Mouse (Mus musculus) neural tube, embryonic 11.5 days (tissue): ENCODE data around the gene Mga. TPM values are rescaled to one million over a fixed set of nuclear protein-coding genes. Genes with fewer than 3 reads are reported as not detected.

Source experiments
- ATAC-seq: fragments of 200-750 bp; cut with Nextera tagmentation; 2 replicates; pipeline ENCODE4 v1.8.0; 2017; ENCODE audit warnings: moderate number of reproducible peaks, mild to moderate bottlenecking, moderate TSS enrichment, moderate library complexity; ENCODE audit not compliant: insufficient read depth, low FRiP score, low TSS enrichment
- DNase-seq: peaks from one replicate; pipeline ENCODE4 v3.0.0-alpha.2; 2015; ENCODE audit warnings: low spot score
- H3K27ac ChIP-seq: fragments of 300-500 bp; sonication (generic); 2 replicates; pipeline ENCODE4 v1.5.1; 2014; ENCODE audit warnings: low read depth, mild to moderate bottlenecking, low read length
- H3K27me3 ChIP-seq: fragments of 300-500 bp; sonication (generic); 2 replicates; pipeline ENCODE4 v1.6.1; 2014; ENCODE audit warnings: mild to moderate bottlenecking, low read length, mixed read lengths; ENCODE audit not compliant: control insufficient read depth, insufficient read depth
- H3K36me3 ChIP-seq: fragments of 300-500 bp; sonication (generic); 2 replicates; pipeline ENCODE4 v1.6.1; 2014; ENCODE audit warnings: mild to moderate bottlenecking, low read length, moderate library complexity, mixed read lengths; ENCODE audit not compliant: control insufficient read depth, insufficient read depth
- H3K4me1 ChIP-seq: fragments of 300-500 bp; sonication (generic); 2 replicates; pipeline ENCODE4 v1.6.1; 2014; ENCODE audit warnings: low read length, mixed read lengths; ENCODE audit not compliant: control insufficient read depth, insufficient read depth
- H3K4me2 ChIP-seq: fragments of 300-500 bp; sonication (generic); 2 replicates; pipeline ENCODE4 v1.6.1; 2014; ENCODE audit warnings: low read depth, mild to moderate bottlenecking, moderate library complexity
- H3K4me3 ChIP-seq: fragments of 300-500 bp; sonication (generic); 2 replicates; pipeline ENCODE4 v1.5.1; 2014; ENCODE audit warnings: low read depth, low read length
- H3K9ac ChIP-seq: fragments of 300-500 bp; sonication (generic); 2 replicates; pipeline ENCODE4 v1.6.1; 2014; ENCODE audit warnings: mild to moderate bottlenecking, low read length
- H3K9me3 ChIP-seq: fragments of 300-500 bp; sonication (generic); 2 replicates; pipeline ENCODE4 v1.6.1; 2016; ENCODE audit warnings: low read length; ENCODE audit not compliant: control insufficient read depth
- WGBS: fragments of 180-500 bp; shearing (Covaris S2); extraction: QIAGEN DNeasy Blood & Tissue Kit; methylation state at CpG from one replicate; pipeline ENCODE4 v1.1.7; 2014; 5-methylcytosine and 5-hydroxymethylcytosine counted together
- polyA plus RNA-seq: library from polyadenylated mRNA; unstranded; fragments of >200 nt; fragmentation: Nextera tagmentation; extraction: Ambion mirVana; gene quantifications from 2 replicates; pipeline ENCODE4 v1.2.1, GENCODE M21; 2014

The Mga gene
- polyA plus RNA-seq, 1 experiment from 2014 or later: 36.3 TPM

DNA sequence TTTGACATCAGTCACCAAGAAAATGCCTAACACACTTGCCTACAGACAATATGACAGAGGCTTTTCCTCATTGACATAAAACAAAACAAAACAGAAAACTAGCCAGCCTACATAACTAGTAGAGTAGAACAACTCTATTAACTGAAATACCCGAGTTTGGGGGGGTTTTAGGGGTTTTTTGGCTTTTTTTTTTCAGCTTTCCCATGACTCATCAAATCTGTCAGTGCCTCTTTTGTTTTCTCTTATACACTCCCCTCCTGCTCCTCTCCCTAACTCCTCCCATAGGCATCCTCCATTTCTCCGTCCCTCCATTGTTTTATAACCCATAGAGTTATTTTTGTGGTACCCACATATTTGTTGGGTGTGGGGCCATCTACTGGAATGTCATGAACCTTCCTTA is 96.5 kb downstream of the Mga start:
- Histone ChIP-seq H3K9ac (no peak overlapping the region), H3K27me3 (no peaks in the 10 kb centered on the region), H3K4me3 (no peak overlapping the region), H3K4me2 (no peak overlapping the region), H3K4me1 (no peaks in the 10 kb centered on the region), H3K27ac (no peak overlapping the region), H3K36me3 (no peaks in the 10 kb centered on the region), H3K9me3 (no peaks in the 10 kb centered on the region)
- 60% methylated on average over 2 of the region's 2 CpGs for WGBS
- DNase-seq: no peak
- ATAC-seq: no peak

DNA sequence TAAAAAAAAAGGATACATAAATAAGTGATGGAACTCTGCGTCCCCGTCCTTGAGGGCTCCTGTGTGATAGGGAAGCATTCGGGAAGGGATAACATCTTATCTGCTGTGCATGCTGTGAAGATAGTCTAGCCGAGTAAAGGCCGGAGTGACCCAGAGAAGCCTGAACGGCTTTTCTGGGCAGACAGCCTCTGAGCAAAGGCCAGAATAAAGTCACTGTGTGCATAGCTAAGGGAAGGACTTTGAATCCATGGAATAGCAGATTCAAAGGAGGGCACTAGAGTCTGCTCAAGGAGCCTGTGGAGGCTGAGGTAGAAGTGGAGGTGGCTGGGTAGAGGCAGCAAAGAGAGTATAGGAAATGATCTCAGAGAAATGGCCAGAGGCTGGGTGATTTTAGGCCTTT is 97.8 kb downstream of the Mga start:
- no peak overlapping the region for H3K27ac ChIP-seq
- H3K9me3 ChIP-seq: no peaks in the 10 kb centered on the region
- no peak overlapping the region for H3K4me2 ChIP-seq
- H3K9ac ChIP-seq: no peak overlapping the region
- DNase-seq: no peak
- no peaks in the 10 kb centered on the region for H3K27me3 ChIP-seq
- no peaks in the 10 kb centered on the region for H3K4me1 ChIP-seq
- H3K4me3 ChIP-seq: no peak overlapping the region
- no peaks in the 10 kb centered on the region for H3K36me3 ChIP-seq
- WGBS: 91% methylated on average over 6 of the region's 6 CpGs
- ATAC-seq: no peak

DNA sequence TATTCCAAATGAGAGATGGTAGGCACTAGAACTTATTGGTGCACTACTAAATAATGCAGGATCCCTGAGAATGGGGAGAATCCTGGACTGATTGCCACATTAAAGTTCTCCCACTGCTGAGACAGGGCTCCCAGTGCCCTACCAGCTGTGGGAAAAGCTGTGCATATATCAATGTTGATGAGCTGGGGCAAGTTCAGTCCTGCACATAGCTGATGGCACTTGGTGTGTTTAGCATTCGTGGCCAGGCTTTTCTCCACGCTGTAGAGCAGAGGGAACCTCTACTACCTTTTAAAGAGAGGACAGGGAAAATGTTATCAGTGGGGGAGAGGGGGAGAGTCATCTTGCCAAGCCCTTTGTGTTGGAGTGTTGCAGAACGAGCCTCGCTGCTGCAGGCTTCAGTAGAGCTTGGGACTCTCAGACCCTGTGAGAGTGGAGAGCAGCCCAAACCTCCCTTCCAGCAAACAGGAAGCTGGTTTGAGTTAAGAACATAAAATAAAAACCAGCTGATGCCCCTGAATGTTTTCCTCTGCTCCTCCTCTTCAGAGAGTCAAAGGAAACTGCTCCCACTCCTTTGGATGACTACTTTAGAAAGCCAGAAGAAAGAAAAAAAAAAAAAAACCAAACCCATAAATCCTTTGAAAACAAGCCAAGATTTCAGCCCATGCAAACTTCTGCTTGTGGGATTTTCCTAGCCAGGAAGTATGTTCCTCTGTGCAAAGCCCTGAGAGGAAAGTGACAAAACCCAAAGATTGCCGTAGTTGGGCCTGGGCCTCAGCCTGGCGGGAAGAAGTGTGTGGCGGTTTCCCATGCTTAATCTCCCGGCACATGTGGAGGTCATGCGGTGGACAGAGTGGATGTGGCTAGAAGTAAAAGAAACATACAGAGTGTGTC is 98.6 kb downstream of the Mga start:
- 74% methylated on average over 9 of the region's 9 CpGs for WGBS
- H3K27me3 ChIP-seq: no peaks in the 10 kb centered on the region
- no peak overlapping the region for H3K4me3 ChIP-seq
- H3K36me3 ChIP-seq: no peaks in the 10 kb centered on the region
- no peak overlapping the region for H3K4me2 ChIP-seq
- no peaks in the 10 kb centered on the region for H3K9me3 ChIP-seq
- ATAC-seq: no peak
- no peaks in the 10 kb centered on the region for H3K4me1 ChIP-seq
- no peak for DNase-seq
- peak overlapping the region; percentile 34; the same call in 1 of the 2 replicates for H3K27ac ChIP-seq
- H3K9ac ChIP-seq: no peak overlapping the region

DNA sequence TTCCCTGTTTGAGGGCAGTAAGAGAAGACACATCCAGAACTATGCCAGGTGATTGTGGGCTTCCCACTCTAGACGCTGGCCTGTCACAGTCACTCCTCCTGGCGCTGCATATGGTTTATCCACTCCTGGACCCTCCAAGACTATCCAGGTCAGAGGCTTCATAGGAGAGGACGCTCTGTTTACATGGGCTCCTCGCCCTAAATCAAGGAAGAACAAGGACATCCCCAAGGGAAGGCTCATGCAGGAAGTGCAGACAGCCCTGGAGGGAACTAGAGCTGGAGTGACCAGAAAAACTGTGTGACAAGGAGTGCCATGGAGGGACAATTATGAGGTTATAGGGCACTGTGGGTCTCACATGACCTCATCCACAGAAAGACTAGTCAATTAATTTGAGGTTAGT is 100.3 kb downstream of the Mga start:
- H3K36me3 ChIP-seq: no peaks in the 10 kb centered on the region
- H3K4me2 ChIP-seq: no peak overlapping the region
- no peaks in the 10 kb centered on the region for H3K4me1 ChIP-seq
- H3K27me3 ChIP-seq: no peaks in the 10 kb centered on the region
- WGBS: 82% methylated on average over 4 of the region's 4 CpGs
- DNase-seq (no peak), ATAC-seq (no peak)
- H3K27ac ChIP-seq: no peak overlapping the region
- H3K9me3 ChIP-seq: no peaks in the 10 kb centered on the region
- no peak overlapping the region for H3K9ac ChIP-seq
- no peak overlapping the region for H3K4me3 ChIP-seq

DNA sequence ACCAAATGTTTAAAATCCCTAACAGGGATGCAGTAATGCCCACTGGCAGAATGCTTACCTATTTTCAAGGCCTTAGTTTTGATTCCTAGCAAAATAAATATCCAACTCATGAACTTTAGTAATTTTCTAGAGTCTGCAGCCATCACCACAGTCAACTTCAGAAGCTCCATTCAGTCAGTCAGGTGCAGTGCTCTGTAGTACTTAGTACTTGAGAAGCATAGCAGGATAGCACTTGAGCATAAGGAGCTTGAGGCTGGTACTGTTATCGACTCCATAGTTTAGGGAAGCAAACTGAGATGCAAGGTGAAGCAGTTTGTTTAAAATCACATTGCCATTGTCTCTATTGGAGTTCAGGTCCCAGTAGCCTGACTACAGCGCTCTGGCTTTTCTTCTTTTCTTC is 102.7 kb downstream of the Mga start:
- DNase-seq: no peak
- Histone ChIP-seq H3K36me3 (no peaks in the 10 kb centered on the region), H3K27ac (no peak overlapping the region), H3K9ac (no peak overlapping the region), H3K27me3 (no peaks in the 10 kb centered on the region), H3K4me1 (no peaks in the 10 kb centered on the region), H3K9me3 (no peaks in the 10 kb centered on the region), H3K4me2 (no peak overlapping the region), H3K4me3 (no peak overlapping the region)
- WGBS: 90% methylated on average over 2 of the region's 2 CpGs
- ATAC-seq: no peak

DNA sequence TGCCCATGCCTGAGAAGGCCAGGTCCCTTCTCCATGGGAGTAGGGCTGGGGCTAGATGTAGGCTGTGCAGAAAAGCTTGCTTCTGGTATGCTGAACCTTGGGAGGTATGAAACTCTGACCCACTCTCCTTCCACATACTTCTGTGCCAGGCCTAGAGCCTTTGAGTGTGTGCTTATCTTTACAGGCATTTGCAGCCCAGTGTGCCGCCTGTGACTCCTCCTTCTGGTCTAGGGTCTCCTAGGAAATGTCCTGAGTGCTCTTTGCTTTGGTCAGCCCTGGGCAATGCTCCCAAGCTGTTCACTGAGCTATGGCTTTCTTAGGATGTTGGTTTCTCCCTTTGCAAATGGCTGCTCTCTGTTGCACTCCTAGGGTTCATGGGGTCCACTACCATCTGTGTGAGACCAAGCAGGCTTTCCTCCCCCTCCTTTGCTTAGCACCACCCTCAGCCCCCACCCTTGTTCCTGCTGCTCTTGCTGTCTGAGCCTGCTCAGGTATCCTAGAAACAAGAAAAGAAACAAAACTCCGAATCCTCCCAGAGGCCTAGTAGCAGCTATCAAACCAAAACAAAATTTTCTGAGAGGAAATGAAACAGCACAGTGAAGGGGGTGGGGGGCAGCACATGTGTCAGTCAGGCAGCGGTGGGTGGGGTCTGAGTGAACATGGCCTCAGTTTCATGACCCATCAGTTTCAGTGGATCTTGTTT is 104.0 kb downstream of the Mga start:
- no peak for ATAC-seq
- no peak for DNase-seq
- H3K36me3 ChIP-seq: no peaks in the 10 kb centered on the region
- no peaks in the 10 kb centered on the region for H3K4me1 ChIP-seq
- no peaks in the 10 kb centered on the region for H3K9me3 ChIP-seq
- no peak overlapping the region for H3K27ac ChIP-seq
- no peak overlapping the region for H3K4me3 ChIP-seq
- H3K27me3 ChIP-seq: no peaks in the 10 kb centered on the region
- H3K9ac ChIP-seq: no peak overlapping the region
- no peak overlapping the region for H3K4me2 ChIP-seq
- 80% methylated on average over 3 of the region's 3 CpGs for WGBS

DNA sequence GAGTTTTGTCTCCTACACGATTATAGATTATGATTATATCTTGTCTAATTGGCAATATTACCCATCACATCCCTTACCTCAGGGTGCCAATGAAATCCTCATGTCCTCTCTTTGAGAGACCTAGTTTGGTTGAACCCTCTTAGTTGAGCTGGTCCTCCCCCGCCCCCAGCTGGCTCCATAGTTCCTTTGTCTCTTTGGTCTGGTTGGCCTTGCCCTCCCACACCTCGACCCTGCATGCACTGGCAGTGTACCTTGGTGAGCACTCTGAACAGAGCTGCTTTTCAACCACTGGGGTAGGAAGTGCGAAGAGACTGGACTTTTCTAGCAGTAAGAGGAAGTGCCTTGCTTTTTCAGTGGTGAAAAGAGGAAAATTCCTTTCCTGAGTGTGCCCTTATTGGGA is 104.9 kb downstream of the Mga start:
- 81% methylated on average over 4 of the region's 4 CpGs for WGBS
- DNase-seq (no peak), ATAC-seq (no peak)
- Histone ChIP-seq H3K4me2 (no peak overlapping the region), H3K36me3 (no peaks in the 10 kb centered on the region), H3K4me1 (no peaks in the 10 kb centered on the region), H3K27ac (no peak overlapping the region), H3K9me3 (no peaks in the 10 kb centered on the region), H3K4me3 (no peak overlapping the region), H3K9ac (no peak overlapping the region), H3K27me3 (no peaks in the 10 kb centered on the region)

DNA sequence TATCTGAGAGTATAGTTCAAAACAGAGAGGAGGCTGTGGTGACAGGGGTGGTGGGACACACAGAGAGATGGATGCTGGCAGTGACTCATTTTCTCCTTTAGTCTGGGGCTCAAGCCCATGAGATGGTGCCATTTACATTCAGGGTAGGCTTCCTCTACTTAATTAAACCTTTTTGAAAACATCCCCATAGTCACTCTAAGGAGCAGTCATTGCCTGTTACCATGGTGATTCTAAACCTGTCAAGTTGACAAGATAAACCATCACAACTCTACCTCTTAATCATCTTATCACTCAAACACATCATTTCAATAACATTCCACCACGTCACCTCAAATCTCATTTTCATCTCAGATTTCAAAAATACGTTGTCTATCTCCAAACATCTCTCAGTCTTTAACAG is 106.9 kb downstream of the Mga start:
- Histone ChIP-seq H3K9ac (no peak overlapping the region), H3K4me3 (no peak overlapping the region), H3K4me2 (no peak overlapping the region), H3K36me3 (no peaks in the 10 kb centered on the region), H3K9me3 (no peaks in the 10 kb centered on the region), H3K27ac (no peak overlapping the region), H3K27me3 (no peaks in the 10 kb centered on the region), H3K4me1 (no peaks in the 10 kb centered on the region)
- ATAC-seq (no peak), DNase-seq (no peak)
- WGBS: 91% methylated on average over 2 of the region's 2 CpGs

DNA sequence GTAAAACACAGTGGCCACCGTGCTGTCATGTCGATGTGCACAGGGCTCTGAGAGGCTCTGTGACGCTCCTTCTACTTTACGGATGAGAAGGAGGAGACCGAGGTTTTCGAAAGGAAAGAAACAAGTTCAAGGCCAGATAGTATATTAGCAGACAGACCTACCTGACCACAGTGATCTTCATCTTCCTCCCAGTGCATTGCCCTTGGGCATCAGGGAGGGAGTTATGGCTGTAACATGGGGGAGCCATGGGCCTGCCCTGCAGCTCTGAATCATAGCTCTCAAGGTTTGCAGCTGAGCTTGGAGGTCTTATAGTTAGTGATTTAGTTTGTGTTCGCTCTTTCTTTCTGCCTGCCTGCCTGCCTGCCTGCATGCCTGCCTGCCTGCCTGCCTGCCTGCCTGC is 109.7 kb downstream of the Mga start:
- no peaks in the 10 kb centered on the region for H3K9me3 ChIP-seq
- 91% methylated on average over 7 of the region's 7 CpGs for WGBS
- no peak overlapping the region for H3K4me2 ChIP-seq
- DNase-seq (no peak), ATAC-seq (no peak)
- no peak overlapping the region for H3K27ac ChIP-seq
- no peaks in the 10 kb centered on the region for H3K27me3 ChIP-seq
- H3K4me1 ChIP-seq: no peaks in the 10 kb centered on the region
- no peak overlapping the region for H3K4me3 ChIP-seq
- H3K36me3 ChIP-seq: no peaks in the 10 kb centered on the region
- no peak overlapping the region for H3K9ac ChIP-seq
